Mouse (Mus musculus) layer of hippocampus, postnatal 14 days (tissue): ENCODE data around the gene Enpp7. TPM values are rescaled to one million over a fixed set of nuclear protein-coding genes. Genes with fewer than 3 reads are reported as not detected.
A peak's percentile ranks its signal among the peaks of the same experiment; 100 is the strongest.

ENCODE experiments used
- DNase-seq, 2 experiments: peaks; one replicate each; pipeline ENCODE4 v3.0.0; 2021 to 2022; ENCODE audit warnings: low spot score in 2 of 2, mixed read lengths in 1 of 2
- total RNA-seq, 2 experiments: library from RNA; stranded (reverse); gene quantifications; 2 replicates each; pipeline ENCODE4 v1.2.3; 2021

Gene Enpp7
- total RNA-seq, 2 experiments from 2014 or later = not detected

- no peak for DNase-seq
Observed at GRCm38 (mm10) chr11:118997182-118997581, 9.2 kb downstream of the Enpp7 start.

GRCm38 (mm10) chr11:118998540-118999265, 10.7 kb downstream of the Enpp7 start:
- peak; percentile 89 to 90 for DNase-seq

GRCm38 (mm10) chr11:118999361-118999804, 11.4 kb downstream of the Enpp7 start:
- DNase-seq = peak; percentile 38 to 49

- no peak for DNase-seq
Observed at GRCm38 (mm10) chr11:119000877-119001276, 12.9 kb downstream of the Enpp7 start.

- DNase-seq = no peak
Observed at GRCm38 (mm10) chr11:119001493-119002128, 13.6 kb downstream of the Enpp7 start.

GRCm38 (mm10) chr11:119005547-119006275, 17.7 kb downstream of the Enpp7 start:
- DNase-seq = no peak

- no peak for DNase-seq
Observed at GRCm38 (mm10) chr11:119006462-119006861, 18.5 kb downstream of the Enpp7 start.

- no peak for DNase-seq
Observed at GRCm38 (mm10) chr11:119007461-119008456, 19.8 kb downstream of the Enpp7 start.

- DNase-seq = no peak
Observed at GRCm38 (mm10) chr11:119014455-119014854, 26.5 kb downstream of the Enpp7 start.

- no peak for DNase-seq
Observed at GRCm38 (mm10) chr11:119017506-119017905, 29.5 kb downstream of the Enpp7 start.

- no peak for DNase-seq
Observed at GRCm38 (mm10) chr11:119021180-119021579, 33.2 kb downstream of the Enpp7 start.

- no peak for DNase-seq
Observed at GRCm38 (mm10) chr11:119022068-119022894, 34.3 kb downstream of the Enpp7 start.

GRCm38 (mm10) chr11:119022895-119023615, 35.1 kb downstream of the Enpp7 start, which contains the start of gene Cbx2:
Gene Cbx2 (plus strand): TSS chr11:119022962.
- peak; percentile 79 to 85 for DNase-seq

GRCm38 (mm10) chr11:119023616-119023980, 35.6 kb downstream of the Enpp7 start:
- DNase-seq = no peak

- no peak for DNase-seq
Observed at GRCm38 (mm10) chr11:119024260-119024659, 36.3 kb downstream of the Enpp7 start.

GRCm38 (mm10) chr11:119026203-119026602, 38.2 kb downstream of the Enpp7 start:
- no peak for DNase-seq

GRCm38 (mm10) chr11:119033874-119034558, 46.0 kb downstream of the Enpp7 start:
- peak; percentile 81 for DNase-seq

- DNase-seq = no peak
Observed at GRCm38 (mm10) chr11:119034635-119035034, 46.6 kb downstream of the Enpp7 start.
